Mouse (Mus musculus): Measurements from ENCODE around the gene Zxdc. TPM values are rescaled to one million over a fixed set of nuclear protein-coding genes. Genes with fewer than 3 reads are reported as not detected.

Zxdc gene
- total and polyA plus RNA-seq, 2 experiments: 9.1 to 9.8 TPM

GRCm38 (mm10) chr6:90450697-90451096 is 81.4 kb downstream of the Zxdc start:
- H3K27me3 ChIP-seq (ENCODE audit: control insufficient read depth, insufficient read depth, low read length): no peaks in the 10 kb centered on the region
- TF ChIP-seq POLR2A (IDR thresholded peaks at IDR 0.05; ENCODE audit: extremely low read depth, insufficient read depth, low read length) (no peak), CTCF (IDR thresholded peaks at IDR 0.05; ENCODE audit: low read depth, low read length) (no peak)
- H3K4me1 ChIP-seq (ENCODE audit: control insufficient read depth, insufficient read depth, low read length): peaks cover 6% of the 10 kb centered on the region
- H3K4me3 ChIP-seq (ENCODE audit: insufficient read depth, low read depth, low read length): no peak overlapping the region
- no peaks in the 10 kb centered on the region for H3K36me3 ChIP-seq (ENCODE audit: control insufficient read depth, insufficient read depth, low read length)
- no peaks in the 10 kb centered on the region for H3K79me2 ChIP-seq (ENCODE audit: control insufficient read depth, insufficient read depth, low read length)
- peak overlapping the region; percentile 42 for H3K9ac ChIP-seq (ENCODE audit: low read depth, low read length)
- WGBS: 5% methylated on average over 5 of the region's 5 CpGs
- peak overlapping the region; percentile 73 for H3K27ac ChIP-seq (replicated peaks; ENCODE audit: insufficient read depth, low read depth, low read length)
- peak; percentile 96 for DNase-seq (ENCODE audit: extremely low read depth, low read depth, low spot score)

GRCm38 (mm10) chr6:90451512-90451911 is 82.2 kb downstream of the Zxdc start:
- WGBS: 68% methylated on average over 5 of the region's 5 CpGs
- Histone ChIP-seq H3K9ac (ENCODE audit: low read depth, low read length) (peak overlapping the region; percentile 22; the same call in 1 of the 2 replicates), H3K4me3 (ENCODE audit: insufficient read depth, low read depth, low read length) (no peak overlapping the region), H3K4me1 (ENCODE audit: control insufficient read depth, insufficient read depth, low read length) (peaks cover 6% of the 10 kb centered on the region), H3K36me3 (ENCODE audit: control insufficient read depth, insufficient read depth, low read length) (no peaks in the 10 kb centered on the region), H3K27me3 (ENCODE audit: control insufficient read depth, insufficient read depth, low read length) (no peaks in the 10 kb centered on the region), H3K79me2 (ENCODE audit: control insufficient read depth, insufficient read depth, low read length) (no peaks in the 10 kb centered on the region), H3K27ac (replicated peaks; ENCODE audit: insufficient read depth, low read depth, low read length) (peak overlapping the region; percentile 73)
- no peak for DNase-seq (ENCODE audit: extremely low read depth, low read depth, low spot score)
- TF ChIP-seq POLR2A (IDR thresholded peaks at IDR 0.05; ENCODE audit: extremely low read depth, insufficient read depth, low read length): no peak

DNA sequence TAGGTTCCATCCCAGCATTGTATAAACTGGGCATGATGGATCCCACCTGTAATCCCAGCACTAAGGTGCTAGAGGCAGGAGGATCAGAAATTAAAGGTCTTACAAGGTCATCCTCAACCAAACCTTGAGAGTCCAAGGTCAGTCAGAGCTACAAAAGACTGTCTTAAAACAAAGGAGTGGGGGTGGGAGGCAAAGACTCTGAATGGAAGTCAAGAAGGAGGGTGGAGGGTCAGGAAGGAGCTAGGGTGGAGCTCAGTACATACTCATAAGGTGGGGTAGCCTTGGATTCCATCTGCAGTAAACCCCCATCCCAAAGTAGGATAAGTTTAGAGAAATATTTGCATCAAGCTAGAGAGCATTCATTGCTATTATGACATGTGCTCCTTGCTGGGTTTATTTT is 83.3 kb downstream of the Zxdc start:
- Histone ChIP-seq H3K9ac (ENCODE audit: low read depth, low read length) (no peak overlapping the region), H3K27ac (replicated peaks; ENCODE audit: insufficient read depth, low read depth, low read length) (no peak overlapping the region), H3K4me3 (ENCODE audit: insufficient read depth, low read depth, low read length) (no peak overlapping the region), H3K27me3 (ENCODE audit: control insufficient read depth, insufficient read depth, low read length) (no peaks in the 10 kb centered on the region), H3K4me1 (ENCODE audit: control insufficient read depth, insufficient read depth, low read length) (peaks cover 6% of the 10 kb centered on the region), H3K79me2 (ENCODE audit: control insufficient read depth, insufficient read depth, low read length) (no peaks in the 10 kb centered on the region), H3K36me3 (ENCODE audit: control insufficient read depth, insufficient read depth, low read length) (no peaks in the 10 kb centered on the region)
- no peak for DNase-seq (ENCODE audit: extremely low read depth, low read depth, low spot score)
- TF ChIP-seq POLR2A (IDR thresholded peaks at IDR 0.05; ENCODE audit: extremely low read depth, insufficient read depth, low read length) (no peak), CTCF (IDR thresholded peaks at IDR 0.05; ENCODE audit: low read depth, low read length) (no peak)

Other genes with a start within 250 kb of the Zxdc start
- gene Vmn1r51, start 246.9 kb upstream of the Zxdc start, total RNA-seq (2014; rRNA removed): not detected in 2 replicates
- gene Vmn1r51, start 246.9 kb upstream of the Zxdc start, polyA plus RNA-seq (2012; rRNA removed): not detected in 2 replicates
- gene Vmn1r52, start 194.7 kb upstream of the Zxdc start, total RNA-seq (2014; rRNA removed): not detected in 2 replicates
- gene Vmn1r52, start 194.7 kb upstream of the Zxdc start, polyA plus RNA-seq (2012; rRNA removed): not detected in 2 replicates
- not detected in 2 replicates for gene V1ra8, start 166.7 kb upstream of the Zxdc start, total RNA-seq (2014; rRNA removed)
- not detected in 2 replicates for gene V1ra8, start 166.7 kb upstream of the Zxdc start, polyA plus RNA-seq (2012; rRNA removed)
- gene Vmn1r53, start 145.1 kb upstream of the Zxdc start, total RNA-seq (2014; rRNA removed): 0.18 and 1.0 TPM in 2 replicates
- gene Vmn1r53, start 145.1 kb upstream of the Zxdc start, polyA plus RNA-seq (2012; rRNA removed): 0.81 TPM in 1 of 2 replicates, not detected in the other
- not detected in 2 replicates for gene Vmn1r54, start 123.2 kb upstream of the Zxdc start, total RNA-seq (2014; rRNA removed)
- not detected in 2 replicates for gene Vmn1r54, start 123.2 kb upstream of the Zxdc start, polyA plus RNA-seq (2012; rRNA removed)
- not detected in 2 replicates for gene BC048671, start 68.3 kb upstream of the Zxdc start, total RNA-seq (2014; rRNA removed)
- not detected in 2 replicates for gene BC048671, start 68.3 kb upstream of the Zxdc start, polyA plus RNA-seq (2012; rRNA removed)
- 9.3 and 11.9 TPM in 2 replicates for gene Chst13, start 44.3 kb upstream of the Zxdc start, total RNA-seq (2014; rRNA removed)
- gene Chst13, start 44.3 kb upstream of the Zxdc start, polyA plus RNA-seq (2012; rRNA removed): 26.8 and 42.7 TPM in 2 replicates
- 239 and 296 TPM in 2 replicates for gene Uroc1, start 36.2 kb upstream of the Zxdc start, total RNA-seq (2014; rRNA removed)
- gene Uroc1, start 36.2 kb upstream of the Zxdc start, polyA plus RNA-seq (2012; rRNA removed): 399 and 420 TPM in 2 replicates
- gene Cfap100, start 59.3 kb downstream of the Zxdc start, total RNA-seq (2014; rRNA removed): 0.20 and 0.28 TPM in 2 replicates
- gene Cfap100, start 59.3 kb downstream of the Zxdc start, polyA plus RNA-seq (2012; rRNA removed): 0.17 and 0.33 TPM in 2 replicates
- 148 and 168 TPM in 2 replicates for gene Klf15, start 93.1 kb downstream of the Zxdc start, total RNA-seq (2014; rRNA removed)
- gene Klf15, start 93.1 kb downstream of the Zxdc start, polyA plus RNA-seq (2012; rRNA removed): 147 and 252 TPM in 2 replicates
- 1,071 and 1,237 TPM in 2 replicates for gene Aldh1l1, start 116.9 kb downstream of the Zxdc start, total RNA-seq (2014; rRNA removed)
- gene Aldh1l1, start 116.9 kb downstream of the Zxdc start, polyA plus RNA-seq (2012; rRNA removed): 834 and 897 TPM in 2 replicates
- 1.1 and 1.5 TPM in 2 replicates for gene Slc41a3, start 235.2 kb downstream of the Zxdc start, total RNA-seq (2014; rRNA removed)
- 1.0 and 1.5 TPM in 2 replicates for gene Slc41a3, start 235.2 kb downstream of the Zxdc start, polyA plus RNA-seq (2012; rRNA removed)

Data from liver, adult 2 months (tissue).